Mouse (Mus musculus) CD8-positive naive resting alpha-beta T cell, adult 57 days (primary cell): Measurements from ENCODE around the gene Fam160a2. TPM values are rescaled to one million over a fixed set of nuclear protein-coding genes. Genes with fewer than 3 reads are reported as not detected.

Experiments used
- total RNA-seq: library from RNA; stranded (reverse); gene quantifications from one replicate; pipeline ENCODE4 v1.2.4, GENCODE M21; 2023

Gene Fam160a2
- total RNA-seq: 42.6 TPM

GRCm38 (mm10) chr7:105399935-105400624, at the start of gene Fam160a2:
Fam160a2 (minus strand) TSS chr7:105400054.

DNA sequence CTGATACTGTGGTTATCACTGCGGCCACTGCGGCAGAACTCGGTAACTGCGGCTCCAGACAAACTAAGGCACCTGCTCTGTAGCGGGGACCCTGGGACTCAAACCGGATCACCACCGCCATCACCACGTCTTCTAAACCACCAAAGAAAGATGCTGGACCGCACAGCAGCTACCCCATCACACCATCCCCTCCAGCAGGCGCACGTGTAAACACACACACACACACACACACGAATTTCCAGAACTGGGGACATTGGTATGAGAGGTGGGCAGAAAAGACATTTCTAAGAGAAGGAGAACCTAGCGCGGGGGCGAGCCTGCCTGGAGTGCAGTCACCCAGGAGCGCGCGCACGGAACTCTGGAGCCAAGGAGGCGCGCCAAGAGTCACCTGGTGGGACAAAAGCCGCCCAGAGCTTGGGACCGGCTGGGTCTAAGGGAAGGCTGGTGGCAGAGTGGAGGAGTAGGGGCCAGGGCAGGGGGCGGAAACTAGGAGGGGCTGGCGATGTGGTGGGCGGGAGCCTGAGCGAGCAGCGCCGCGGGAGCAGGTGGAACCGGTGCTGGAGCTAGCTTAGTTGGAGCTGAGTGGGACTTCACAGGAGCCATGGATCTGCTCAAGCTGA, 25.7 kb upstream of the Fam160a2 start, which contains the start of gene Cckbr:
Cckbr (plus strand) TSS at position 308 of the 620 bp plus-strand sequence.

GRCm38 (mm10) chr7:105404268-105404667, 4.4 kb upstream of the Fam160a2 start, which contains the start of gene Cnga4:
Cnga4 (plus strand) TSS chr7:105404568.

GRCm38 (mm10) chr7:105374866-105375265, 25.0 kb downstream of the Fam160a2 start, which contains the start of gene Gm5901:
Gm5901 (plus strand) TSS chr7:105375038.

GRCm38 (mm10) chr7:105367930-105368329, 31.9 kb downstream of the Fam160a2 start, which contains the start of gene Olfr692:
Olfr692 (plus strand) TSS chr7:105368230.

DNA sequence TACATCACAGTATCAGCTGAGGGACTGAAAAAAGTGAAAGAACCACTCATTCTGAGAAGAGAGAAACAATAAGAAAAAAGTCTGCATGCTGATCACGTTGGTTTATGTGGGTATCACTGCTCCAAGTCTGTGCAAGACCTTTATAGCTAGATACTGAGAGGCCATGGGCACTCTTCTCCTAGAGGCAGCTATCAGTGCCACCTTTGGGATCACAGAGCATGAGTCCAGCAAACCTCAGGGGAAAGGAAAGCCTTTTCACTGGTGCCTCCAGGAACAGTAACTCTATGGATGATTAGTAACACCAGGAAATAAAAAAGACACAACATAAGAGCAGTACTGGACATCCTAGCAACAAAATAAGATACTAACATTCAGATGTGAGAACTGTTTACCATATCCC, 57.7 kb downstream of the Fam160a2 start, which contains the start of gene Olfr691:
Olfr691 (minus strand) TSS at position 101 of the 400 bp plus-strand sequence.

GRCm38 (mm10) chr7:105334004-105334403, 65.8 kb downstream of the Fam160a2 start, which contains the start of gene Olfr690:
Olfr690 (minus strand) TSS chr7:105334104.

Other genes starting within 250 kb of the Fam160a2 start
- gene Olfr684, start 236.4 kb downstream of the Fam160a2 start, total RNA-seq: not detected
- gene Olfr685, start 214.0 kb downstream of the Fam160a2 start, total RNA-seq: not detected
- gene Olfr686, start 192.6 kb downstream of the Fam160a2 start, total RNA-seq: not detected
- gene Olfr688, start 112.0 kb downstream of the Fam160a2 start, total RNA-seq: not detected
- not detected for gene Olfr689, start 88.9 kb downstream of the Fam160a2 start, total RNA-seq
- gene Olfr690, start 66.0 kb downstream of the Fam160a2 start, total RNA-seq: not detected
- not detected for gene Olfr691, start 57.8 kb downstream of the Fam160a2 start, total RNA-seq
- not detected for gene Olfr692, start 31.8 kb downstream of the Fam160a2 start, total RNA-seq
- gene Gm5901, start 25.0 kb downstream of the Fam160a2 start, total RNA-seq: not detected
- not detected for gene Cnga4, start 4.5 kb upstream of the Fam160a2 start, total RNA-seq
- not detected for gene Cckbr, start 25.7 kb upstream of the Fam160a2 start, total RNA-seq
- not detected for gene Cavin3, start 82.2 kb upstream of the Fam160a2 start, total RNA-seq
- gene Smpd1, start 154.3 kb upstream of the Fam160a2 start, total RNA-seq: 21.5 TPM
- 2.6 TPM for gene Apbb1, start 181.6 kb upstream of the Fam160a2 start, total RNA-seq
- not detected for gene Hpx, start 200.1 kb upstream of the Fam160a2 start, total RNA-seq
- 17.5 TPM for gene Trim3, start 233.5 kb upstream of the Fam160a2 start, total RNA-seq
- gene Timm10b, start 240.0 kb upstream of the Fam160a2 start, total RNA-seq: 68.0 TPM
- gene Arfip2, start 240.4 kb upstream of the Fam160a2 start, total RNA-seq: 31.9 TPM
- 8.8 TPM for gene Gm45799, start 240.5 kb upstream of the Fam160a2 start, total RNA-seq